Mouse (Mus musculus) CH12.LX (cell line): Measurements from ENCODE around the gene Col10a1. TPM values are rescaled to one million over a fixed set of nuclear protein-coding genes. Genes with fewer than 3 reads are reported as not detected.

Experiments
- DNase-seq: peaks from one replicate; pipeline ENCODE4 v3.0.0-alpha.2; 2013; ENCODE audit errors: extremely low read depth
- H3K27ac ChIP-seq: 2 replicates; pipeline ENCODE4 v1.5.1; 2012; ENCODE audit warnings: low read depth, mild to moderate bottlenecking, control low read depth, moderate library complexity; ENCODE audit not compliant: insufficient read depth
- H3K27me3 ChIP-seq: replicated peaks from 2 replicates; pipeline ENCODE3; 2012; ENCODE audit warnings: inconsistent platforms
- H3K36me3 ChIP-seq, 2 experiments: replicated peaks in 1 of 2; 2 replicates each; pipeline versions ENCODE3 to v1.6.1; 2012; ENCODE audit warnings: inconsistent platforms in 1 of 2, low read length in 1 of 2, mild to moderate bottlenecking in 1 of 2, mixed read lengths in 1 of 2, moderate library complexity in 1 of 2; ENCODE audit not compliant: control insufficient read depth in 1 of 2, insufficient read depth in 1 of 2
- H3K4me1 ChIP-seq, 2 experiments: 2 replicates each; pipeline ENCODE4 v1.6.1; 2012; ENCODE audit warnings: inconsistent platforms in 1 of 2, moderate library complexity in 1 of 2; ENCODE audit not compliant: insufficient read depth in 2 of 2, control insufficient read depth in 1 of 2
- H3K4me2 ChIP-seq: 2 replicates; pipeline ENCODE4 v1.6.1; 2012; ENCODE audit warnings: low read depth, mild to moderate bottlenecking, control low read depth; ENCODE audit not compliant: poor library complexity, insufficient read depth, severe bottlenecking
- H3K4me3 ChIP-seq, 3 experiments: fragments of 150-350 bp in 1 of 3; sonication (generic) in 1 of 3; replicated peaks in 1 of 3; 2 replicates each; pipeline versions ENCODE3 to v1.5.1; 2011 to 2012; ENCODE audit warnings: low read depth in 2 of 3, low read length in 2 of 3, mild to moderate bottlenecking in 2 of 3, moderate library complexity in 2 of 3, control low read depth in 1 of 3, improper control_type of control experiment in 1 of 3, inconsistent platforms in 1 of 3, mixed read lengths in 1 of 3; ENCODE audit not compliant: poor library complexity in 1 of 3
- H3K79me2 ChIP-seq: replicated peaks from 2 replicates; pipeline ENCODE4 v1.6.1; 2012; ENCODE audit warnings: mild to moderate bottlenecking, moderate library complexity; ENCODE audit not compliant: control insufficient read depth, poor library complexity, insufficient read depth, severe bottlenecking; ENCODE audit errors: extremely low read depth
- H3K9ac ChIP-seq: 2 replicates; pipeline ENCODE4 v1.6.1; 2012; ENCODE audit warnings: low read depth, mild to moderate bottlenecking, control low read depth, moderate library complexity; ENCODE audit not compliant: insufficient read depth
- H3K9me3 ChIP-seq: replicated peaks from 2 replicates; pipeline ENCODE3; 2012; ENCODE audit warnings: low read length, inconsistent platforms, mixed read lengths
- CHD1 ChIP-seq: IDR thresholded peaks from 2 replicates; pipeline ENCODE4 v1.6.1; 2012; ENCODE audit warnings: low read depth, low read length, improper control_type of control experiment, inconsistent platforms
- CHD2 ChIP-seq: IDR thresholded peaks from 2 replicates; pipeline ENCODE4 v1.6.1; 2011; ENCODE audit warnings: low read length, improper control_type of control experiment
- CTCF ChIP-seq, 2 experiments: IDR thresholded peaks in 1 of 2; conservative IDR thresholded peaks in 1 of 2; 2 replicates each; pipeline ENCODE4 v1.5.1; 2011 to 2012; ENCODE audit warnings: low read depth in 2 of 2, low read length in 2 of 2, improper control_type of control experiment in 1 of 2, inconsistent platforms in 1 of 2, mild to moderate bottlenecking in 1 of 2, moderate library complexity in 1 of 2
- EP300 ChIP-seq: IDR thresholded peaks from 2 replicates; pipeline ENCODE4 v1.6.1; 2011; ENCODE audit warnings: low read length, improper control_type of control experiment
- ETS1 ChIP-seq: conservative IDR thresholded peaks from 2 replicates; pipeline ENCODE4 v1.6.1; 2012; ENCODE audit warnings: low read depth, mild to moderate bottlenecking, inconsistent platforms, low read length, improper control_type of control experiment, moderate library complexity
- GABPA ChIP-seq: IDR thresholded peaks from 2 replicates; pipeline ENCODE4 v1.6.1; 2012; ENCODE audit warnings: low read depth, low read length, improper control_type of control experiment, inconsistent platforms; ENCODE audit not compliant: insufficient replicate concordance
- JUND ChIP-seq: conservative IDR thresholded peaks from 2 replicates; pipeline ENCODE4 v1.6.1; 2011; ENCODE audit warnings: low read depth, low read length, improper control_type of control experiment
- KAT2A ChIP-seq: IDR thresholded peaks from 2 replicates; pipeline ENCODE4 v1.6.1; 2012; ENCODE audit warnings: low read length, improper control_type of control experiment, inconsistent platforms; ENCODE audit not compliant: insufficient replicate concordance
- MAX ChIP-seq: IDR thresholded peaks from 2 replicates; pipeline ENCODE4 v1.6.1; 2011; ENCODE audit warnings: low read length, improper control_type of control experiment
- MEF2A ChIP-seq: IDR thresholded peaks from 2 replicates; pipeline ENCODE4 v1.6.1; 2014; ENCODE audit warnings: low read depth, mild to moderate bottlenecking, inconsistent platforms, low read length, improper control_type of control experiment, borderline replicate concordance
- MYC ChIP-seq: IDR thresholded peaks from 2 replicates; pipeline ENCODE4 v1.6.1; 2011; ENCODE audit warnings: low read depth, mild to moderate bottlenecking, improper control_type of control experiment, low read length
- NRF1 ChIP-seq: IDR thresholded peaks from 2 replicates; pipeline ENCODE4 v1.6.1; 2014; ENCODE audit warnings: low read depth, mild to moderate bottlenecking, inconsistent platforms, low read length, improper control_type of control experiment, moderate library complexity
- PAX5 ChIP-seq: IDR thresholded peaks from 2 replicates; pipeline ENCODE4 v1.6.1; 2012; ENCODE audit warnings: low read length, inconsistent platforms, mixed read lengths
- POLR2A ChIP-seq: IDR thresholded peaks from 2 replicates; pipeline ENCODE4 v1.6.1; 2011; ENCODE audit warnings: low read depth, mild to moderate bottlenecking, improper control_type of control experiment, low read length
- RCOR1 ChIP-seq: conservative IDR thresholded peaks from 2 replicates; pipeline ENCODE4 v1.6.1; 2012; ENCODE audit warnings: low read depth, mild to moderate bottlenecking, inconsistent platforms, low read length, improper control_type of control experiment
- SIN3A ChIP-seq: IDR thresholded peaks from 2 replicates; pipeline ENCODE4 v1.6.1; 2012; ENCODE audit warnings: low read length, improper control_type of control experiment, inconsistent platforms
- SMC3 ChIP-seq: IDR thresholded peaks from 2 replicates; pipeline ENCODE4 v1.6.1; 2011; ENCODE audit warnings: low read depth, low read length, improper control_type of control experiment
- TBP ChIP-seq: conservative IDR thresholded peaks from 2 replicates; pipeline ENCODE4 v1.6.1; 2011; ENCODE audit warnings: low read depth, low read length, improper control_type of control experiment
- TCF12 ChIP-seq: IDR thresholded peaks from 2 replicates; pipeline ENCODE4 v1.6.1; 2014; ENCODE audit warnings: low read depth, mild to moderate bottlenecking, inconsistent platforms, low read length, improper control_type of control experiment
- ZKSCAN1 ChIP-seq: IDR thresholded peaks from 2 replicates; pipeline ENCODE4 v1.6.1; 2012; ENCODE audit warnings: low read depth, inconsistent platforms, low read length, improper control_type of control experiment, borderline replicate concordance
- ZMIZ1 ChIP-seq: IDR thresholded peaks from 2 replicates; pipeline ENCODE4 v1.6.1; 2012; ENCODE audit warnings: low read depth, mild to moderate bottlenecking, inconsistent platforms, low read length, improper control_type of control experiment
- ZNF384 ChIP-seq: IDR thresholded peaks from 2 replicates; pipeline ENCODE4 v1.6.1; 2012; ENCODE audit warnings: low read depth, low read length, improper control_type of control experiment, inconsistent platforms
- dilution Hi-C: fragments of 300-500 bp; cut with MboI; formaldehyde crosslinking; loops from 2 replicates; pipeline ENCODE4 v1.14.3; 2020; ENCODE audit warnings: low sequenced_read_pairs; ENCODE audit not compliant: extremely low pct_unique_long_range_greater_than_20kb, extremely low pct_ligation_motif_present
- in situ Hi-C: fragments of 300-500 bp; cut with MboI; formaldehyde crosslinking; loops from 3 replicates; pipeline ENCODE4 v1.14.3; 2019; ENCODE audit warnings: low sequenced_read_pairs, low pct_ligation_motif_present, low pct_unique_long_range_greater_than_20kb, mixed read lengths
- polyA plus RNA-seq: library from polyadenylated mRNA; unstranded; fragments of >175 nt; gene quantifications from 2 replicates; pipeline ENCODE4 v1.2.1, GENCODE M21; 2012; ENCODE audit warnings: low read depth; ENCODE audit not compliant: insufficient read length
- total RNA-seq, 2 experiments: library from RNA; depleted of rRNA; stranded (reverse); fragments of 300-350 nt in 1 of 2; fragments of >200 nt in 1 of 2; gene quantifications; 2 replicates each; pipeline ENCODE4 v1.2.3; 2012 to 2014

Col10a1 gene
- 0.04 and 0.08 TPM in 2 replicates for total RNA-seq (2012; rRNA removed)
- total RNA-seq (2014; rRNA removed) = not detected in 2 replicates
- polyA plus RNA-seq = 0.15 and 0.17 TPM in 2 replicates

- Histone ChIP-seq H3K4me2 (no peak within 1 kb of the TSS), H3K9me3 (no peaks in the 10 kb centered on the region), H3K4me3 (no peak within 1 kb of the TSS), H3K79me2 (no peaks in the 10 kb centered on the region), H3K4me1 (no peaks in the 10 kb centered on the region), H3K36me3 (peaks cover 0 to 30% of the 10 kb centered on the region in 2 experiments), H3K27me3 (no peaks in the 10 kb centered on the region), H3K9ac (no peak within 1 kb of the TSS), H3K27ac (no peak within 1 kb of the TSS)
- TF ChIP-seq EP300 (no peak), MYC (no peak), POLR2A (no peak), CTCF (conservative IDR thresholded peaks at IDR 0.05 in 1 of 2, IDR thresholded peaks at IDR 0.05 in 1 of 2; ENCODE audit: low read depth in 2 of 2, low read length in 2 of 2) (no peak), MAX (no peak), MEF2A (no peak), RCOR1 (no peak), KAT2A (no peak), NRF1 (no peak), PAX5 (no peak), ZMIZ1 (no peak)
- in situ Hi-C loops = no loop called here
- no peak for DNase-seq
- dilution Hi-C loops = no loop called here
Observed at GRCm38 (mm10) chr10:34389681-34390080, at the start of gene Col10a1. TSS of gene Col10a1 (plus strand) at chr10:34389981.

DNA sequence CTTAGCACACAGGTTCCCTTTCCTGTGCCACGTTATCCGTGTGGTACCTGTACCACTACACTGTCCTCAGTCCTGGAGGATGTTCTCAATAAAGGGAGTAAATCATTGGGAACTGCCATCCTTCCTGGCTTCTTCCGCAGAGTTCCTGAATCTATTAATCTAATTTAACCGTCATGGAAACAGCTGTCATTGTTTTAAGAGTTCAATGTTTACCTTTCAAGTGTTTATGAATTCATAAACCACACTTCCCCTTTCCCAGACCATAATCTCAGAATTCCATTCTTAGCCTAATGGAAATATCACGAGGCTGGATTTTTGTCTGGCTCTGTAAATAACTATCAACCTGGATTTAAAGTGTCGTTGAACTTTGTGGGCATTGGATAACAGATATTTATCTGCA lies 48.8 kb upstream of the Col10a1 start:
- H3K79me2 ChIP-seq = no peaks in the 10 kb centered on the region
- H3K4me2 ChIP-seq = no peak overlapping the region
- H3K4me1 ChIP-seq = peaks cover 0 to 3% of the 10 kb centered on the region in 2 experiments; a peak in 1 of 4 replicates
- no peak for DNase-seq
- no peak overlapping the region for H3K4me3 ChIP-seq
- no peak overlapping the region for H3K9ac ChIP-seq
- TF ChIP-seq NRF1 (no peak), TBP (no peak), RCOR1 (no peak), ZKSCAN1 (no peak), ETS1 (no peak), TCF12 (no peak), KAT2A (no peak), ZNF384 (no peak), ZMIZ1 (no peak), POLR2A (no peak), CHD1 (no peak), CHD2 (no peak), CTCF (conservative IDR thresholded peaks at IDR 0.05 in 1 of 2, IDR thresholded peaks at IDR 0.05 in 1 of 2; ENCODE audit: low read depth in 2 of 2, low read length in 2 of 2) (no peak), MEF2A (no peak), SIN3A (no peak), GABPA (no peak), SMC3 (no peak), JUND (no peak), MYC (no peak)
- H3K9me3 ChIP-seq = no peaks in the 10 kb centered on the region
- dilution Hi-C loops = no loop called here
- H3K36me3 ChIP-seq = peaks cover 0 to 2% of the 10 kb centered on the region in 2 experiments
- no peaks in the 10 kb centered on the region for H3K27me3 ChIP-seq
- no peak overlapping the region for H3K27ac ChIP-seq
- in situ Hi-C loops = no loop called here
